Mouse (Mus musculus): ENCODE measurements around the gene Aip. TPM values are rescaled to one million over a fixed set of nuclear protein-coding genes. Genes with fewer than 3 reads are reported as not detected.
"Not testable (repeated sequence)": the region's sequence is repeated elsewhere in the genome, so short reads cannot be mapped to it uniquely, and the experiment has no call there.

The Aip gene
- polyA plus RNA-seq, 1 experiment from 2014 or later, result 110 TPM

- ATAC-seq (ENCODE audit: low read depth), result no peak
- Histone ChIP-seq H3K27me3 (ENCODE audit: control insufficient read depth, insufficient read depth, low read length) (no peaks in the 10 kb centered on the region), H3K4me1 (ENCODE audit: control insufficient read depth, insufficient read depth, low read length) (no peaks in the 10 kb centered on the region), H3K9me3 (ENCODE audit: control insufficient read depth, low read length) (no peaks in the 10 kb centered on the region), H3K4me3 (ENCODE audit: low read depth, low read length) (no peak overlapping the region), H3K9ac (replicated peaks; ENCODE audit: low read depth, low read length) (no peak overlapping the region), H3K36me3 (ENCODE audit: control insufficient read depth, insufficient read depth, low read length) (no peaks in the 10 kb centered on the region), H3K27ac (ENCODE audit: low read depth, low read length) (no peak overlapping the region), H3K4me2 (ENCODE audit: low read depth, low read length) (no peak overlapping the region)
- 73% methylated on average over 6 of the region's 6 CpGs for WGBS
Measured at GRCm38 (mm10) chr19:4140147-4140546, 14.5 kb upstream of the Aip start.

- H3K27ac ChIP-seq (ENCODE audit: low read depth, low read length), result no peak within 1 kb of the TSS
- no peak for ATAC-seq (ENCODE audit: low read depth)
- H3K4me1 ChIP-seq (ENCODE audit: control insufficient read depth, insufficient read depth, low read length), result no peaks in the 10 kb centered on the region
- H3K4me2 ChIP-seq (ENCODE audit: low read depth, low read length), result no peak within 1 kb of the TSS
- no peaks in the 10 kb centered on the region for H3K9me3 ChIP-seq (ENCODE audit: control insufficient read depth, low read length)
- WGBS, result 74% methylated on average over 2 of the region's 2 CpGs
- no peak within 1 kb of the TSS for H3K4me3 ChIP-seq (ENCODE audit: low read depth, low read length)
- H3K36me3 ChIP-seq (ENCODE audit: control insufficient read depth, insufficient read depth, low read length), result no peaks in the 10 kb centered on the region
- no peak within 1 kb of the TSS for H3K9ac ChIP-seq (replicated peaks; ENCODE audit: low read depth, low read length)
- no peaks in the 10 kb centered on the region for H3K27me3 ChIP-seq (ENCODE audit: control insufficient read depth, insufficient read depth, low read length)
Measured at GRCm38 (mm10) chr19:4139446-4139845, 13.8 kb upstream of the Aip start, which contains the start of gene Gpr152. Gene Gpr152, plus strand, starts transcription at chr19:4139787.

GRCm38 (mm10) chr19:4137913-4138312 lies 12.3 kb upstream of the Aip start:
- ATAC-seq (ENCODE audit: low read depth), result no peak
- WGBS, result 77% methylated on average over 5 of the region's 5 CpGs

GRCm38 (mm10) chr19:4136463-4136862 lies 10.8 kb upstream of the Aip start:
- no peak overlapping the region for H3K9ac ChIP-seq (replicated peaks; ENCODE audit: low read depth, low read length)
- WGBS, result 75% methylated on average over 5 of the region's 5 CpGs
- H3K9me3 ChIP-seq (ENCODE audit: control insufficient read depth, low read length), result no peaks in the 10 kb centered on the region
- H3K4me3 ChIP-seq (ENCODE audit: low read depth, low read length), result no peak overlapping the region
- H3K36me3 ChIP-seq (ENCODE audit: control insufficient read depth, insufficient read depth, low read length), result peaks cover 15% of the 10 kb centered on the region
- no peak overlapping the region for H3K27ac ChIP-seq (ENCODE audit: low read depth, low read length)
- ATAC-seq (ENCODE audit: low read depth), result no peak
- no peaks in the 10 kb centered on the region for H3K4me1 ChIP-seq (ENCODE audit: control insufficient read depth, insufficient read depth, low read length)
- no peaks in the 10 kb centered on the region for H3K27me3 ChIP-seq (ENCODE audit: control insufficient read depth, insufficient read depth, low read length)
- H3K4me2 ChIP-seq (ENCODE audit: low read depth, low read length), result no peak overlapping the region

More at GRCm38 (mm10) chr19:4137913-4138312, 12.3 kb upstream of the Aip start:
- no peak overlapping the region for H3K4me2 ChIP-seq (ENCODE audit: low read depth, low read length)
- H3K9ac ChIP-seq (replicated peaks; ENCODE audit: low read depth, low read length), result no peak overlapping the region
- no peaks in the 10 kb centered on the region for H3K4me1 ChIP-seq (ENCODE audit: control insufficient read depth, insufficient read depth, low read length)
- no peak overlapping the region for H3K4me3 ChIP-seq (ENCODE audit: low read depth, low read length)
- H3K27me3 ChIP-seq (ENCODE audit: control insufficient read depth, insufficient read depth, low read length), result no peaks in the 10 kb centered on the region
- no peak overlapping the region for H3K27ac ChIP-seq (ENCODE audit: low read depth, low read length)
- H3K9me3 ChIP-seq (ENCODE audit: control insufficient read depth, low read length), result no peaks in the 10 kb centered on the region
- H3K36me3 ChIP-seq (ENCODE audit: control insufficient read depth, insufficient read depth, low read length), result 0 out of 2 replicates have a peak, but pooled peaks cover under 1% of the 10 kb centered on the region

DNA sequence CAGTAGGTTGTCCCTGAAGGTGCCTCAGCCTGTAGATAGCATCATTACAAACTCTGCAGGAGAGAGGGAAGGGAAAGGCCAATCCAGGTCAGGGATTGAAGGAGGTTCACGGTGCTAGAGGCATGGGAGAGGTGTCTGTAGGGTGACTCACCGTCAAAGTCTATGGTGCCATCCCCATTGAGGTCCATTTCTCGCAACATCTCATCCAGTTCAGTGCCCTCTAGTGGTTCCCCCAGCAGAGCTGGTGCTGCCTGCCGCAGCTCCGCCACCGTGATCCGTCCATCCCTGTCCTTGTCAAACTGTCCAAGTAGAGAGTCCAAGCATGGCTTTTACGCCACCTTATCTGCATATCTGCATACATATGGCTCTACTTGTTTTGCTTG lies 10.3 kb upstream of the Aip start:
- H3K9ac ChIP-seq (replicated peaks; ENCODE audit: low read depth, low read length); ATAC-seq (ENCODE audit: low read depth); H3K9me3 ChIP-seq (ENCODE audit: control insufficient read depth, low read length); H3K4me2 ChIP-seq (ENCODE audit: low read depth, low read length); H3K4me1 ChIP-seq (ENCODE audit: control insufficient read depth, insufficient read depth, low read length); H3K4me3 ChIP-seq (ENCODE audit: low read depth, low read length); H3K27ac ChIP-seq (ENCODE audit: low read depth, low read length); H3K27me3 ChIP-seq (ENCODE audit: control insufficient read depth, insufficient read depth, low read length): not testable (repeated sequence)
- peaks cover 20% of the 10 kb centered on the region for H3K36me3 ChIP-seq (ENCODE audit: control insufficient read depth, insufficient read depth, low read length)
- 19% methylated on average over 8 of the region's 8 CpGs for WGBS

DNA sequence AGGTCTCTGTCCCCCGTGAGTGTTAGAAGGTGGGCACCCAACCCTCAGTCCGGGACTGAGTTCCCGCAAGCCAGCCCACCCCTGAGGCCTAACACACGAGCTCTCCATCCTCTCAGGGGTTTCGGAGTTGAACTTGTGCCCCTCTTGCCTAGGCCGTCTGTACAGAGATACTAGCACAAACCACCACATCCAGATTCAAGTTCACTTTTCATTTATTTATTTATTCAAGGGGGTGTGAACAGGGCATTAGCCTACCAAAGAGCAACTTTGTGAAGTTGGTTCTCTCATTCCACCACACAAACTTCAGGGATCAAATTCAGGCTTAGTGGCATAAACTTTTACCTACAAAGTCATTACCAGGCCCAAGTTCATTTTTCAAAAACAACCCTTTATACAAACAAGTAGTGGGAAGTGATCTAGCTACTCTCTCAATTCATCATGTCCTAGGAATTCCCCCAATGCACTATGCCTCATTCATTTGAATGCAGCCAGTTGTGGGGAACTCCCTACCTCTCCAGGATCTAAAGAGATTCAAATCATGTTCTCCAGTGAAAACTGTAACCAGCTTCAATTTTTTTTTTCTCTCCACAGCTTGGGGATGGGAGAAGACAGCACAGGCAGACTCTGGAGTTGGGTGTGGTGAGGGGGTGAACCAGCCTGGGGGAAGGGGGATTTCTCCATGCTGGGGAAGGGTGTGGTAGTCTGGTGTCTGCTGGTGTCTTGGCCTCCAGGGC lies 9.7 kb upstream of the Aip start:
- ATAC-seq (ENCODE audit: low read depth); H3K4me1 ChIP-seq (ENCODE audit: control insufficient read depth, insufficient read depth, low read length); H3K9ac ChIP-seq (replicated peaks; ENCODE audit: low read depth, low read length); H3K4me2 ChIP-seq (ENCODE audit: low read depth, low read length); H3K9me3 ChIP-seq (ENCODE audit: control insufficient read depth, low read length); H3K27me3 ChIP-seq (ENCODE audit: control insufficient read depth, insufficient read depth, low read length); H3K4me3 ChIP-seq (ENCODE audit: low read depth, low read length); H3K27ac ChIP-seq (ENCODE audit: low read depth, low read length): not testable (repeated sequence)
- WGBS, result 81% methylated on average over 6 of the region's 6 CpGs
- H3K36me3 ChIP-seq (ENCODE audit: control insufficient read depth, insufficient read depth, low read length), result peaks cover 20% of the 10 kb centered on the region

GRCm38 (mm10) chr19:4134354-4134753 lies 8.7 kb upstream of the Aip start:
- ATAC-seq (ENCODE audit: low read depth), result no peak
- 94% methylated on average over 4 of the region's 4 CpGs for WGBS
- no peaks in the 10 kb centered on the region for H3K27me3 ChIP-seq (ENCODE audit: control insufficient read depth, insufficient read depth, low read length)

DNA sequence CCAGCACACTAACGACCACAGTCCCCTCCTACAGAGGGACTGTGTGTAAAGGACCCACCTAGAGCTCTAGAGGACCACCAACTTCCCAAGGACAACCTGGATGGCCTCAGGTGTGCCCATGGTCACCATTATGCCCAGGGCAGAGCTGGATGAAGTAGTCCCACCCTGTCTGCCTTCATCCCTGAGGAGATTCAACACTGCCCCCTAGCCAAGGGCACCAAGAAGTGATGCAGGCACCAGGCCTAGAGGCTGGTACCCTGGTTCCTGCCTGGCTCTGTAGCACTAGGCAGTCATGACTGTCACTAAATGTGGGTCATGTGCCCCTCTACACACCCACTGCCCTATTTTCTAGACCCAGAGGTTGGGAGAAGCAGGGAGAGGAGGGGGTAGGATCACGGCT lies 6.1 kb upstream of the Aip start:
- Histone ChIP-seq H3K36me3 (ENCODE audit: control insufficient read depth, insufficient read depth, low read length) (peaks cover 38% of the 10 kb centered on the region), H3K4me1 (ENCODE audit: control insufficient read depth, insufficient read depth, low read length) (peaks cover 4% of the 10 kb centered on the region), H3K9me3 (ENCODE audit: control insufficient read depth, low read length) (no peaks in the 10 kb centered on the region), H3K4me3 (ENCODE audit: low read depth, low read length) (no peak overlapping the region), H3K4me2 (ENCODE audit: low read depth, low read length) (no peak overlapping the region), H3K27ac (ENCODE audit: low read depth, low read length) (no peak overlapping the region), H3K27me3 (ENCODE audit: control insufficient read depth, insufficient read depth, low read length) (no peaks in the 10 kb centered on the region), H3K9ac (replicated peaks; ENCODE audit: low read depth, low read length) (no peak overlapping the region)
- 95% methylated on average over 2 of the region's 2 CpGs for WGBS
- no peak for ATAC-seq (ENCODE audit: low read depth)

More at GRCm38 (mm10) chr19:4134354-4134753, 8.7 kb upstream of the Aip start:
- Histone ChIP-seq H3K36me3 (ENCODE audit: control insufficient read depth, insufficient read depth, low read length) (peaks cover 29% of the 10 kb centered on the region), H3K4me1 (ENCODE audit: control insufficient read depth, insufficient read depth, low read length) (no peaks in the 10 kb centered on the region), H3K9me3 (ENCODE audit: control insufficient read depth, low read length) (no peaks in the 10 kb centered on the region), H3K4me3 (ENCODE audit: low read depth, low read length) (no peak overlapping the region), H3K9ac (replicated peaks; ENCODE audit: low read depth, low read length) (no peak overlapping the region), H3K4me2 (ENCODE audit: low read depth, low read length) (no peak overlapping the region), H3K27ac (ENCODE audit: low read depth, low read length) (no peak overlapping the region)

GRCm38 (mm10) chr19:4131075-4131474 lies 5.4 kb upstream of the Aip start:
- H3K36me3 ChIP-seq (ENCODE audit: control insufficient read depth, insufficient read depth, low read length), result peaks cover 38% of the 10 kb centered on the region
- 92% methylated on average over 5 of the region's 5 CpGs for WGBS
- no peak for ATAC-seq (ENCODE audit: low read depth)
- H3K27ac ChIP-seq (ENCODE audit: low read depth, low read length), result no peak overlapping the region
- no peak overlapping the region for H3K9ac ChIP-seq (replicated peaks; ENCODE audit: low read depth, low read length)
- no peak overlapping the region for H3K4me2 ChIP-seq (ENCODE audit: low read depth, low read length)
- H3K4me1 ChIP-seq (ENCODE audit: control insufficient read depth, insufficient read depth, low read length), result peaks cover 6% of the 10 kb centered on the region
- H3K9me3 ChIP-seq (ENCODE audit: control insufficient read depth, low read length), result no peaks in the 10 kb centered on the region
- no peak overlapping the region for H3K4me3 ChIP-seq (ENCODE audit: low read depth, low read length)
- H3K27me3 ChIP-seq (ENCODE audit: control insufficient read depth, insufficient read depth, low read length), result no peaks in the 10 kb centered on the region

Measured in neural tube, embryonic 14.5 days (tissue).